Mouse (Mus musculus) kidney, embryonic 16.5 days (tissue): ENCODE measurements around the gene Epb41l2. TPM values are rescaled to one million over a fixed set of nuclear protein-coding genes. Genes with fewer than 3 reads are reported as not detected.

Experiments used
- ATAC-seq: fragments of 200-750 bp; cut with Nextera tagmentation; 2 replicates; pipeline ENCODE4 v1.8.0; 2017; ENCODE audit warnings: moderate TSS enrichment; ENCODE audit not compliant: low FRiP score, low TSS enrichment
- H3K27ac ChIP-seq: fragments of 300-500 bp; sonication (generic); 2 replicates; pipeline ENCODE4 v1.5.1; 2014; ENCODE audit warnings: low read length
- H3K27me3 ChIP-seq: fragments of 300-500 bp; sonication (generic); 2 replicates; pipeline ENCODE4 v1.6.1; 2014; ENCODE audit warnings: low read length, control low read depth, mixed read lengths; ENCODE audit not compliant: insufficient read depth
- H3K36me3 ChIP-seq: fragments of 300-500 bp; sonication (generic); 2 replicates; pipeline ENCODE4 v1.6.1; 2014; ENCODE audit warnings: low read length, control low read depth, mixed read lengths; ENCODE audit not compliant: insufficient read depth
- H3K4me1 ChIP-seq: fragments of 300-500 bp; sonication (generic); 2 replicates; pipeline ENCODE4 v1.6.1; 2014; ENCODE audit warnings: low read length, control low read depth, mixed read lengths; ENCODE audit not compliant: insufficient read depth
- H3K4me2 ChIP-seq: fragments of 300-500 bp; sonication (generic); replicated peaks from 2 replicates; pipeline ENCODE4 v1.6.1; 2014; ENCODE audit warnings: low read depth, low read length
- H3K4me3 ChIP-seq: fragments of 300-500 bp; sonication (generic); 2 replicates; pipeline ENCODE4 v1.5.1; 2014; ENCODE audit warnings: mild to moderate bottlenecking, low read length
- H3K9ac ChIP-seq: fragments of 300-500 bp; sonication (generic); replicated peaks from 2 replicates; pipeline ENCODE4 v1.6.1; 2014; ENCODE audit warnings: low read length
- H3K9me3 ChIP-seq: fragments of 300-500 bp; sonication (generic); 2 replicates; pipeline ENCODE4 v1.6.1; 2016; ENCODE audit warnings: low read length, control low read depth
- WGBS: fragments of 180-500 bp; shearing (Covaris S2); extraction: QIAGEN DNeasy Blood & Tissue Kit; methylation state at CpG from one replicate; pipeline ENCODE4 v1.1.7; 2014; 5-methylcytosine and 5-hydroxymethylcytosine counted together
- polyA plus RNA-seq: library from polyadenylated mRNA; unstranded; fragments of >200 nt; fragmentation: Nextera tagmentation; extraction: Ambion mirVana; gene quantifications from 2 replicates; pipeline ENCODE4 v1.2.1, GENCODE M21; 2015

The Epb41l2 gene
- polyA plus RNA-seq, 1 experiment from 2014 or later = 74.9 TPM

- no peaks in the 10 kb centered on the region for H3K36me3 ChIP-seq
- no peaks in the 10 kb centered on the region for H3K27me3 ChIP-seq
- H3K4me3 ChIP-seq = no peak overlapping the region
- H3K4me1 ChIP-seq = no peaks in the 10 kb centered on the region
- H3K9me3 ChIP-seq = no peaks in the 10 kb centered on the region
- H3K4me2 ChIP-seq = no peak overlapping the region
- H3K27ac ChIP-seq = no peak overlapping the region
- ATAC-seq = no peak
- no peak overlapping the region for H3K9ac ChIP-seq
- 50% methylated on average over 4 of the region's 4 CpGs for WGBS
Measured at GRCm38 (mm10) chr10:25552936-25553335, 193.3 kb downstream of the Epb41l2 start.

- Histone ChIP-seq H3K4me1 (0 out of 2 replicates have a peak, but pooled peaks cover 5% of the 10 kb centered on the region), H3K9me3 (no peaks in the 10 kb centered on the region), H3K4me2 (no peak overlapping the region), H3K4me3 (no peak overlapping the region), H3K27ac (no peak overlapping the region), H3K27me3 (no peaks in the 10 kb centered on the region), H3K36me3 (no peaks in the 10 kb centered on the region), H3K9ac (no peak overlapping the region)
- ATAC-seq = peak; percentile 46; the same call in 1 of the 2 replicates
- 39% methylated on average over 9 of the region's 9 CpGs for WGBS
Measured at GRCm38 (mm10) chr10:25571319-25572240, 212.0 kb downstream of the Epb41l2 start.

Other genes with a start within 250 kb of the Epb41l2 start
- 12.6 and 18.9 TPM in 2 replicates for gene Akap7, start 51.9 kb upstream of the Epb41l2 start, polyA plus RNA-seq
- gene Smlr1, start 176.5 kb downstream of the Epb41l2 start, polyA plus RNA-seq = 0.23 and 0.60 TPM in 2 replicates